Mouse (Mus musculus): ENCODE results near the gene Mthfd1l. TPM values are rescaled to one million over a fixed set of nuclear protein-coding genes. Genes with fewer than 3 reads are reported as not detected.

Mthfd1l gene
- polyA plus RNA-seq, 1 experiment from 2014 or later, result 18.4 TPM

DNA sequence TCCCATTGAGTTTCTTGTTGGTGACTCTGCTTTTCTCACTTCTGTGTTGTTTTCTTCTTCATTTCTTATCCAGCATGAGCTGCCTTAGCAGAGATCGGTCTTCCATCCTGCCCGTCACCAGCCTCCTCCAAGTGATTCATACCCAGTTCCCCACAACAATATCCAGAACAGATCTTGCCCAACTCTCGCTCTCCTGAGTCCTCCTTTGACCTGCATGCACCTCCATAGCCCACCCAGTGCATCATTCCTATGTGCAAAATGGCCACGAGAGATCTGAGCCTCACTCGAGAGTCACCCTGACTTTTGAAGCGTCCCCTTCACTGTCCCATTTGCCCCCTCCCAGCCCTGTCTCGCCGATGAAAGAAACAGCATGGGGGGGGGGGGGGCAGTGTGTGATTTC is 120.1 kb downstream of the Mthfd1l start:
- Histone ChIP-seq H3K4me2 (no peak overlapping the region), H3K36me3 (peaks cover 23% of the 10 kb centered on the region), H3K27ac (no peak overlapping the region), H3K9ac (no peak overlapping the region), H3K4me3 (replicated peaks) (no peak overlapping the region), H3K4me1 (peaks cover 5% of the 10 kb centered on the region), H3K9me3 (replicated peaks) (no peaks in the 10 kb centered on the region), H3K27me3 (no peaks in the 10 kb centered on the region)
- WGBS, result 87% methylated on average over 8 of the region's 8 CpGs
- no peak for ATAC-seq (replicated peaks; ENCODE audit: low FRiP score)

DNA sequence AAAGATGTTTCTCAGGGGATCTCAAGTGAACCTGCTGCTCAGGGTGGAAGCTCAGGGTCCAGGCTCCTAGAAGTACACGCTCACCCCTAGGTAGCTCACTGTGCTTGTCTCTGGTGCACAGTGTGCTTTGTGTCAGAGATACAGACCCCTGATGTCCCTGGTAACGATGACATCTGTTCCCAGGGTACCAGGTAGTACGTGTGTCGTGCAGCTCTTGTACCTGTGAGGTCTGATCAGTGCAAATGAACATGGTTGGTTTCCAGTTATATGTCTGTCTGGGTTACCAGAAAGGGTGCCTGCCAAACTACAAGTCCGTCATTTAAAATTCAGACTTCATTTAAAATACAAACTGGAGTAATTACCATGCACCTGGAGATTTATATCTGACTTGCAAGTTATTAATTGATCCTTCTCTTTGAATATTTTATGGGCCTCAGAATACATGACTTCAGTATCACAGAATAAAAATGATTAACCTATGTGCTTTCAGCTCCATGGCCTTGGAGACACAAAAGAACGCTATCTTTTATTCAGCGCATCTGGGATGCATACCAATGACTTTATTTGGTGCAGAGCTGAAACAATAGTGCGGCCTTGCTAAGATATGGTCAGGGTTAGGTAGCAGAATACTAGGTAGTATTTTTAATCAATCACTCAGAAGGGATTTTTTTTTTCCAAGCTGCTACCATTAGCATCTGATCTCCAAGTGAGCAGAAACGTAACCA is 121.3 kb downstream of the Mthfd1l start:
- Histone ChIP-seq H3K9ac (no peak overlapping the region), H3K9me3 (replicated peaks) (no peaks in the 10 kb centered on the region), H3K4me3 (replicated peaks) (no peak overlapping the region), H3K27me3 (no peaks in the 10 kb centered on the region), H3K4me1 (peaks cover 5% of the 10 kb centered on the region), H3K36me3 (peaks cover 24% of the 10 kb centered on the region), H3K27ac (peak overlapping the region; percentile 4; the same call in 1 of the 2 replicates), H3K4me2 (no peak overlapping the region)
- WGBS, result 84% methylated on average over 9 of the region's 9 CpGs
- no peak for ATAC-seq (replicated peaks; ENCODE audit: low FRiP score)

DNA sequence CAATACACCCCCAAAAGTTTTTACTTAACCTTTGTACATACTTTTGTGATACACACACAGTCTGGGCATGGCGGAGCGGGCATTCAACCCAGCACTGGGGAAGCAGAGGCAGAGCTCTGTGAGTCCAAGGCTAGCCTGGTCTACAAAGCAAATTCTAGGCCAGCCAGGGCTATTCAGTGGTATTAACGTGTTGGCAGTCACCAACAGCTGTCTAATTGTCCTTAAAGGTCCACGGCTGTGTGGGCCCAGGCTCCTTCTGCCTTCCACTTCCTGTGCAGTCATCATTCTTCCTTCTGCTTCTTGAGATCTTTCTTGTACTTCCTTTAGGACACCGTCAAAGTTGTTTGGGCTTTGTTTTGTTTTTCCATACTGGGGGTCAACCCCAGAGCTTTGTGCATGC is 123.2 kb downstream of the Mthfd1l start:
- no peaks in the 10 kb centered on the region for H3K9me3 ChIP-seq (replicated peaks)
- ATAC-seq (replicated peaks; ENCODE audit: low FRiP score), result 0 out of 2 replicates have a peak, but pooled peaks have one; percentile 52
- H3K4me2 ChIP-seq, result no peak overlapping the region

DNA sequence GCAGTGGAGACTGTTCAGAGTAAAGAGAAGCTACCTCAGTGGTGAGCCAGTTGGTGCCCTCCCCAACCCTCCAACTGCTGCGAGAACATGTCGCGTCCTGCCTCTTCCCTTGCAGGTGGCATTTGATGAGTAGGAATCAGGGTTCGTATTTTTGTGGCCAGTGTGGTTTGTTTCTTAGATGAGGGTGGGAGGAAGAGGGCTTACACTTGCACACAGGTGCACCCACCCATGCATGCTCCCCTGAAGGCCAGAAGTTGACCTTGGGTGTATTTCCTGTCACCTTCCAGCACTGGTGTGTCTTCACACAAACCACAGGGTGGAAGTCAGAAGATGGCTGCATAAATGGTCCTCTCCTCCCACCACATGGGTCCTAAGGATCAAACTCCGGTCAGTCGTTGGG is 127.1 kb downstream of the Mthfd1l start:
- Histone ChIP-seq H3K4me3 (replicated peaks) (no peak overlapping the region), H3K9ac (no peak overlapping the region), H3K4me2 (no peak overlapping the region), H3K4me1 (peaks cover 8% of the 10 kb centered on the region), H3K36me3 (peaks cover 12% of the 10 kb centered on the region; the same call in 1 of the 2 replicates), H3K27me3 (no peaks in the 10 kb centered on the region), H3K9me3 (replicated peaks) (no peaks in the 10 kb centered on the region), H3K27ac (no peak overlapping the region)
- 89% methylated on average over 6 of the region's 6 CpGs for WGBS
- ATAC-seq (replicated peaks; ENCODE audit: low FRiP score), result no peak

More for the DNA sequence above, 123.2 kb downstream of the Mthfd1l start:
- peaks cover 5% of the 10 kb centered on the region for H3K4me1 ChIP-seq
- no peak overlapping the region for H3K4me3 ChIP-seq (replicated peaks)
- H3K9ac ChIP-seq, result no peak overlapping the region
- peaks cover 14% of the 10 kb centered on the region; the same call in 1 of the 2 replicates for H3K36me3 ChIP-seq
- no peaks in the 10 kb centered on the region for H3K27me3 ChIP-seq
- H3K27ac ChIP-seq, result peak overlapping the region; percentile 19; the same call in 1 of the 2 replicates
- WGBS, result 68% methylated on average over 5 of the region's 5 CpGs

DNA sequence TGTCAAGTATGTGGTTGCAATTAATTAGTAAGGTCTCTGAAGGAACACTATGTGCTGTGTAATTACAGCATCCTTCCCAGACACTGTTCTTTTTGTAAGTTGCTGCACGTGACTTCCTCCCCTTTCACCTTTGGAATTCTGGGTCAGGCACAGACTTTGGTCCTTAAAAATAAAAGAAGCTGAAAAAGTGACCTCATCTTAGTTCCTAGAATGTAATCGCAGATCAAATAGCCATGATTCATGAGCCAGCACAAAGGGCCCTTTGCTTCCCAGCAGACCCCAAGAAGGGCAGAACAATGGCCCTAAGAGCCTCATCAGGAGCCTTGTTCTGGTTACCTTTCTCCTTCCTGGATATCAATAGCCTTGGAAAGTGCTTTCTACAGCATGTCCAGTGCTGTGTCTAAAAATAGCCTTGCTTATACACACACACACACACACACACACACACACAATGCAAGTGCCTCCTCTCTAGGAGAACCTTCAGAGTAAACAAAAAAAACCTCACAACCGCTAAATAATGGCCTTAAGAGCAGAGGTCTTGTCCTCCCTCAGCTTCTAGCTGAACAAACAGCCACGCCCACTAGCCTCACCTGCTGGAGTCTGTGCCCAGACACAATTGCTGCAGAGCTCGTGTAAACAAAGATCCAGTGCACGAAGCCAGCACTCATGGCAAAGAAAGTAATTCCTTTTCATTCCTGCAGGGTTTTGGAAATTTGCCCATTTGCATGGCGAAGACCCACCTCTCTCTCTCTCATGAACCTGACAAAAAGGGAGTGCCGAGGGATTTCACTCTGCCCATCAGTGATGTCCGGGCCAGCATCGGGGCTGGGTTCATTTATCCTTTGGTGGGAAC is 133.0 kb downstream of the Mthfd1l start:
- Histone ChIP-seq H3K9ac (no peak overlapping the region), H3K36me3 (peaks cover 7% of the 10 kb centered on the region; the same call in 1 of the 2 replicates), H3K27ac (peak overlapping the region; percentile 89), H3K9me3 (replicated peaks) (no peaks in the 10 kb centered on the region), H3K4me1 (peaks cover 54% of the 10 kb centered on the region), H3K27me3 (no peaks in the 10 kb centered on the region), H3K4me3 (replicated peaks) (no peak overlapping the region), H3K4me2 (no peak overlapping the region)
- ATAC-seq (replicated peaks; ENCODE audit: low FRiP score), result peak; percentile 44
- 25% methylated on average over 10 of the region's 10 CpGs for WGBS

DNA sequence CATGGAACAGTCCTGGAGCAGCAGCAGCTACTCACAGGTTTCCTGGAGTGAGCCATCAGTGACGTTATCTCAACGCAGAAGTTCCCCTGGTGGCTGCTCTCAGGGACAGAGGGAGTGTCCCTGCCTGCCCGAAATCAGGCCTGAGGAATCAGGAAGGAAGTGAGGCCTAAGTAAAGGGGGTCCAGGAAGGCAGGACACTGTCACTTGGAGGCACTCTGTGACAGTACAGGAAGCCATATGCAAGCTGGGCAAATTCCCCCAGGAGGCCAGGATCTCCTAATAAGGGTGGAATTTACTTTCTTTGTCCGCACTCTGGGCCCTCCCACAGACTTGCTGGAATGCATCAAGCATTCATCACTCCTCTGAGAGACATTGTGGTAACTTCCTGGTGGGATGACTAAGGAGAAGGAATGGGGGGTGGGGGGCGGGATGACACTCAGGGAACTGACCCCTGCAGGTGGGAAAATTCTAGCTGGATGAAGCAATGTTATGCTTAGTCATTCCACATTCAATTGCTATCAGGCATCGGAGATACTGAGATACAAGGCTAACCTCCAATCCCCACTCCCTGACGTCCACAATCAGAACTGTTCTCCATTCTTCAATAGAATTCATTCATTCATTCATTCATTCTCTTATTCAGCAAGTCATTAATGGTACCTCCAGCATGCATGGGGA is 134.9 kb downstream of the Mthfd1l start:
- WGBS, result 24% methylated on average over 7 of the region's 7 CpGs

DNA sequence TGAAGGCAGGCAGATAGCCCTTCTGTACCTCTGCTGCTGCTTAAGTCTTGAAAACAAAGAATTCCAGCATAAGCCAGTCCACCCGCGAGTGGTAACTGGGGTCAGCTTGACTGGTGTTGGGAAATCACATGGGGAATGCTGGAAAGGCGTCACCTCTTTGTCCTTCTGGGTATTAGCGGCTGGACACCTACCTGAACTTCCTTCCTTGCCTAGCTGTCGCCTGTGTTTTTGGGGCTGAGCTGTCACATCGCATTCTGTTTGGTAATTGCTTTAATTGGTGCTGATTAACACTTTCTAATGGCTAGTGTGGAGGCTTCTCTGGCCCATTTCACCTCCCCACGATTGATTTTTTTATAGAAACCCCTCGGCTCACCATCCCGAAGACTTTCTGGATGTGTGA is 135.5 kb downstream of the Mthfd1l start:
- H3K4me2 ChIP-seq, result no peak overlapping the region
- H3K27ac ChIP-seq, result peak overlapping the region; percentile 89
- H3K4me3 ChIP-seq (replicated peaks), result no peak overlapping the region
- H3K36me3 ChIP-seq, result peaks cover 4% of the 10 kb centered on the region; the same call in 1 of the 2 replicates
- peaks cover 76% of the 10 kb centered on the region for H3K4me1 ChIP-seq
- no peak overlapping the region for H3K9ac ChIP-seq
- no peaks in the 10 kb centered on the region for H3K9me3 ChIP-seq (replicated peaks)
- no peak for ATAC-seq (replicated peaks; ENCODE audit: low FRiP score)
- H3K27me3 ChIP-seq, result no peaks in the 10 kb centered on the region
- WGBS, result 69% methylated on average over 9 of the region's 9 CpGs

More for the DNA sequence above, 134.9 kb downstream of the Mthfd1l start:
- ATAC-seq (replicated peaks; ENCODE audit: low FRiP score), result peak; percentile 72
- Histone ChIP-seq H3K27ac (peak overlapping the region; percentile 89), H3K9ac (no peak overlapping the region), H3K4me3 (replicated peaks) (no peak overlapping the region), H3K4me2 (no peak overlapping the region), H3K4me1 (peaks cover 70% of the 10 kb centered on the region), H3K36me3 (peaks cover 7% of the 10 kb centered on the region; the same call in 1 of the 2 replicates), H3K27me3 (no peaks in the 10 kb centered on the region), H3K9me3 (replicated peaks) (no peaks in the 10 kb centered on the region)

DNA sequence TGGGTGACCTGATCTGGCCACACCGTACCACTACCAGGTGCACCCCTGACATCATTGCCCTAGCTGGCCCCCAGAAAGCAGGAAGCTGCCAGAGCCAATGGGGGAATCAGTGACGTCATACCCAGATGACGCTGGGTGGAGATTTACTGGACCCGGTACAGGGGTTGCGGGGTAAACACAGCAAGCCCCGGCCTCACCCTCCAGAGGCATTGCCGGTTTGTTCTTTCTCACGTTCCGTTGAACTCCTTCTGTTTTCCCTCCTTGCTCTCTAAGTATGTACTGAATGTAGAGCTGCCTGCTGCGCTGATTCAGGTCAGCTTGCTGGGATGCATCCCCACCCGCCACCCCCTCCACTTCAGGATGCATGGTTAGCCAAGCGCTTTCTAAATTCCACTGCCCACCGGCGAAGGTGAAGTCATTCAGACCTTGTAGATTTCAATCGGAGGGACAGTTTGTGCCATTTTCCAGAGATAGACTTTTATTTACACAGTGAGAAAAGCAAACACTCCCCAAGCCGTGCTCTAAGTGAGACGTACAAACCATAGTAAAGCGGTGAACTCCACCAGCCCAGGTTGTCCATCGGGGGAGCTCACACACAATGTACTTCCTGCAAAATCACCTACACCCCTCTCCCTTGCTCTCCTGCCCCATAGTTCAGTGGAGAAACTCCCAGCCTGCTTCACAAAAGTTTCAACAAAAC is 138.3 kb downstream of the Mthfd1l start:
- Histone ChIP-seq H3K4me1 (peaks cover 70% of the 10 kb centered on the region), H3K36me3 (no peaks in the 10 kb centered on the region), H3K27me3 (no peaks in the 10 kb centered on the region), H3K4me3 (replicated peaks) (peak overlapping the region; percentile 11), H3K4me2 (peak overlapping the region; percentile 40), H3K9ac (peak overlapping the region; percentile 10; the same call in 1 of the 2 replicates), H3K9me3 (replicated peaks) (no peaks in the 10 kb centered on the region), H3K27ac (peak overlapping the region; percentile 91)
- peak; percentile 68 for ATAC-seq (replicated peaks; ENCODE audit: low FRiP score)
- WGBS, result 27% methylated on average over 19 of the region's 19 CpGs

DNA sequence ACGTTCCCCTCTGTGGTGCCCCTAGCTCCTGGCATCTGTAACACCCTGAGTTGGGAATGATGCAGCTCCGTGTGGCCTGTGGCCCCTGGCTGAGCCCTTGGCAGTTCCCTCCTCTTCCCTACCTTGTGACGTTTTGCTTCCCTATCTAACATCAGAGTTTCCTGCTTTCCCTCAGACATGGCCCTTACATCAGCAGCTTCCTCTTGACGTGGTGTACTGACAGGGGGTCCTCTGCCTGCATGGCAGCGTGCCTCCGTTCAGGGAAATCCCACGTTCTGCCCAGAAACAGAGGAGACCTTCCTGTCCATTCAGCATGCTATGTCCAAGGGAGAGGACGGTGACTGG is 138.8 kb downstream of the Mthfd1l start:
- Histone ChIP-seq H3K9me3 (replicated peaks) (no peaks in the 10 kb centered on the region), H3K4me3 (replicated peaks) (no peak overlapping the region), H3K4me2 (peak overlapping the region; percentile 40), H3K36me3 (no peaks in the 10 kb centered on the region), H3K27me3 (no peaks in the 10 kb centered on the region), H3K27ac (peak overlapping the region; percentile 91), H3K4me1 (peaks cover 70% of the 10 kb centered on the region), H3K9ac (0 out of 2 replicates have a peak overlapping the region, but pooled peaks have one; percentile 10)
- WGBS, result 52% methylated on average over 8 of the region's 8 CpGs
- peak; percentile 29 for ATAC-seq (replicated peaks; ENCODE audit: low FRiP score)

DNA sequence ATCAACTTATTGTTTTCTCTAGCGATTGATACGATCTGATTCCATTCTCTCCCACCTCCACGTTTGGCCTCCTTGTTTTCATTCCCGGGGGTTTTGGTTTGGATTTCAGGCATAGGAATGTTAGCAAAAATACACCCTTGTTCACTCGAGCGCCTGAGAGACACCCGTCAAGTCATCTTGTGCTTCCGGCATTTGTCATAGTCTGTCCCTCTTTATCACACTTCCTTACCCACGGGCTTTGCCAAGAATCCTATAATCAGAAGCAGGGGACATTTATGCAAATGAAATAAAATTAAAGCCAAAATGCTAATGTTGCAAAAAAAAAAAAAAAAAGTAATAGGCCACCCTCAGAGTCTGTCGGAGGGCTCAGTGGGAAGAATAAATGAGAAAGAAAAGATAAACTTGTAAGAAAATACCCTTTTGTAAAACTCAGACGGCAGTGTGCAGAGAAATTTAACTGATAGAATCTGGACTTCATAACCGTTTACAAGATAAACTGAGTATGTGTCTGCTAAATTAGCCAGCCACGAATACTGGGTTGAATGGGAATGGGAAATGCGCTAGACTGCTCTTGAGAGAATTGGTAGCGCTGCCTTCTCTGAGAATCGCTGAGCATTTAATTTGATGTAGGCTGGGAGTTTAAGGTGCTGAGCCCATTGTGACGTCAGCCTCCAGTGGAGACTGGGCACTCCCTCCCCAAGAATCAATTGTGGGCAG is 139.9 kb downstream of the Mthfd1l start:
- no peak overlapping the region for H3K9ac ChIP-seq
- ATAC-seq (replicated peaks; ENCODE audit: low FRiP score), result no peak
- H3K4me2 ChIP-seq, result no peak overlapping the region
- H3K9me3 ChIP-seq (replicated peaks), result no peaks in the 10 kb centered on the region
- no peak overlapping the region for H3K4me3 ChIP-seq (replicated peaks)
- no peaks in the 10 kb centered on the region for H3K27me3 ChIP-seq
- no peaks in the 10 kb centered on the region for H3K36me3 ChIP-seq
- peaks cover 71% of the 10 kb centered on the region for H3K4me1 ChIP-seq
- peak overlapping the region; percentile 91 for H3K27ac ChIP-seq
- WGBS, result 48% methylated on average over 17 of the region's 17 CpGs

DNA sequence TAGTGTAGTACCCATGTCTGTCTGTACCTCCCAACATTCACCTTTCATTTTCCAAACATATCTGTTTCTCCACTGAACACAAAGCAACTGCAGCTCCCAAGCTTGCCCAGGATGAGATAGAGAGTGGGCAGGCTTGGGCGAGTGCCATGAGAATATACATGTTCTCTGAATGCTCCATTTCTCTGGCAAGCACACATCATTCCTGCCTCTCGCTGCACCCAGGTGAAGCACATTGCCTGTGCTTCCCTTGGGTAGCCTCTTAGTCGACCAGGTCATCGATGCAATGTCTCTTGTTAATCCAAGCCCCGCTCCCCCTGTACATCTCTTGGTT is 140.4 kb downstream of the Mthfd1l start:
- Histone ChIP-seq H3K27me3 (no peaks in the 10 kb centered on the region), H3K4me2 (no peak overlapping the region), H3K4me1 (peaks cover 71% of the 10 kb centered on the region), H3K36me3 (no peaks in the 10 kb centered on the region), H3K4me3 (replicated peaks) (no peak overlapping the region), H3K9ac (no peak overlapping the region), H3K27ac (peak overlapping the region; percentile 91; the same call in 1 of the 2 replicates), H3K9me3 (replicated peaks) (no peaks in the 10 kb centered on the region)
- ATAC-seq (replicated peaks; ENCODE audit: low FRiP score), result no peak
- WGBS, result 90% methylated on average over 5 of the region's 5 CpGs

All from kidney, embryonic 15.5 days (tissue).